Mouse (Mus musculus) forebrain, embryonic 16.5 days (tissue): ENCODE data around the gene Lemd1. TPM values are rescaled to one million over a fixed set of nuclear protein-coding genes. Genes with fewer than 3 reads are reported as not detected.

ENCODE experiments used
- ATAC-seq: fragments of 200-750 bp; cut with Nextera tagmentation; 2 replicates; pipeline ENCODE4 v1.8.0; 2017; ENCODE audit warnings: mild to moderate bottlenecking, moderate library complexity
- H3K27ac ChIP-seq: fragments of 300-500 bp; sonication (generic); 2 replicates; pipeline ENCODE4 v1.5.1; 2014; ENCODE audit warnings: low read length, control low read depth
- H3K27me3 ChIP-seq: fragments of 300-500 bp; sonication (generic); replicated peaks from 2 replicates; pipeline ENCODE4 v1.6.1; 2014; ENCODE audit warnings: low read length; ENCODE audit not compliant: control insufficient read depth, insufficient read depth
- H3K36me3 ChIP-seq: fragments of 300-500 bp; sonication (generic); 2 replicates; pipeline ENCODE4 v1.6.1; 2014; ENCODE audit not compliant: control insufficient read depth, insufficient read depth
- H3K4me1 ChIP-seq: fragments of 300-500 bp; sonication (generic); replicated peaks from 2 replicates; pipeline ENCODE4 v1.6.1; 2014; ENCODE audit warnings: low read length; ENCODE audit not compliant: control insufficient read depth, insufficient read depth
- H3K4me2 ChIP-seq: fragments of 300-500 bp; sonication (generic); 2 replicates; pipeline ENCODE4 v1.6.1; 2014; ENCODE audit warnings: mild to moderate bottlenecking, low read length, control low read depth
- H3K4me3 ChIP-seq: fragments of 300-500 bp; sonication (generic); replicated peaks from 2 replicates; pipeline ENCODE4 v1.5.1; 2014; ENCODE audit warnings: mild to moderate bottlenecking, low read length, control low read depth
- H3K9ac ChIP-seq: fragments of 300-500 bp; sonication (generic); replicated peaks from 2 replicates; pipeline ENCODE4 v1.6.1; 2014; ENCODE audit warnings: low read depth, low read length, control low read depth
- H3K9me3 ChIP-seq: fragments of 300-500 bp; sonication (generic); 2 replicates; pipeline ENCODE4 v1.6.1; 2016; ENCODE audit warnings: low read length; ENCODE audit not compliant: control insufficient read depth
- WGBS: fragments of 180-500 bp; shearing (Covaris S2); extraction: QIAGEN DNeasy Blood & Tissue Kit; methylation state at CpG from one replicate; pipeline ENCODE4 v1.1.7; 2014; 5-methylcytosine and 5-hydroxymethylcytosine counted together
- polyA plus RNA-seq: library from polyadenylated mRNA; unstranded; fragments of >200 nt; fragmentation: Nextera tagmentation; extraction: Ambion mirVana; gene quantifications from 2 replicates; pipeline ENCODE4 v1.2.1, GENCODE M21; 2015

Lemd1 gene
- polyA plus RNA-seq, 1 experiment from 2014 or later: 18.4 TPM

DNA sequence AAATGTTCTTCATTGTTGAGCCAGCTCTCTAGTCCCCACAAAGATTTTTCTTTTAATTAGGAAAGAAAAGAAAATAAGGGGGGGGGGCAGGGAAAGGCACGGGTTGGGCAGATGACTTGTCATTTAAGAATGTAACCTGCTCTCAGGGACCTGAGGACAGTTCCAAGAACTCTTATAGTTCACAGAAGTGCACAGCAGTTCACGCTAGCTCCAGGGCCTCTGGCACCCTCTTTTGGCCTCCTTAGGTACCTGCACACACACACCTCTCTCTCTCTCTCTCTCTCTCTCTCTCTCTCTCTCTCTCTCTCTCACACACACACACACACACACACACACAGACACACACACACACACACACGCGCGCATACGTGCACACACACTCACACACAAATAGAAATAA lies 63.2 kb downstream of the Lemd1 start:
- H3K4me2 ChIP-seq: no peak overlapping the region
- no peaks in the 10 kb centered on the region for H3K27me3 ChIP-seq
- H3K9ac ChIP-seq: no peak overlapping the region
- ATAC-seq: no peak
- no peak overlapping the region for H3K27ac ChIP-seq
- H3K9me3 ChIP-seq: no peaks in the 10 kb centered on the region
- H3K4me1 ChIP-seq: no peaks in the 10 kb centered on the region
- peaks cover 3% of the 10 kb centered on the region; the same call in 1 of the 2 replicates for H3K36me3 ChIP-seq
- no peak overlapping the region for H3K4me3 ChIP-seq
- WGBS: 84% methylated on average over 6 of the region's 6 CpGs

DNA sequence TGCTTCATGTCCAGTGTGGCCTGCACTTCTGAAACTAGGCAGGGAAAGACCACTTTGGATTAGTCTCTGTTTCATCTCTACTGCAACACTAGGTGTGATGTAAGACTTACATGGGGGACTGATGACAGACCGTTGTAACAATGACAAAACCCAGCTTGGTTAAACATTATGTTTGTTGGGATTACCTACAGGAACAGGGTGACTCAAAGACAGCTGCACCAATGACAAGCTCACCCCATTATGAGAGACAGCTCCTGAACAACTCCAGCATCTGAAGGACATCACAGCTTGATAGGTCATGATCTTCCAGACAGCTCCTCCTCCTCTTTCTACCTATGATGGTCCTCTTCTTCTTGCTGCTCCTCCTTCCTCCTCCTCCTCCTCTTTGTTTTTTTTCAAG lies 69.1 kb downstream of the Lemd1 start:
- Histone ChIP-seq H3K27ac (no peak overlapping the region), H3K9me3 (no peaks in the 10 kb centered on the region), H3K9ac (no peak overlapping the region), H3K4me1 (no peaks in the 10 kb centered on the region), H3K4me2 (no peak overlapping the region), H3K36me3 (peaks cover 3% of the 10 kb centered on the region; the same call in 1 of the 2 replicates), H3K27me3 (no peaks in the 10 kb centered on the region), H3K4me3 (no peak overlapping the region)
- no peak for ATAC-seq
- WGBS: 95% methylated on average over 1 of the region's 1 CpGs

DNA sequence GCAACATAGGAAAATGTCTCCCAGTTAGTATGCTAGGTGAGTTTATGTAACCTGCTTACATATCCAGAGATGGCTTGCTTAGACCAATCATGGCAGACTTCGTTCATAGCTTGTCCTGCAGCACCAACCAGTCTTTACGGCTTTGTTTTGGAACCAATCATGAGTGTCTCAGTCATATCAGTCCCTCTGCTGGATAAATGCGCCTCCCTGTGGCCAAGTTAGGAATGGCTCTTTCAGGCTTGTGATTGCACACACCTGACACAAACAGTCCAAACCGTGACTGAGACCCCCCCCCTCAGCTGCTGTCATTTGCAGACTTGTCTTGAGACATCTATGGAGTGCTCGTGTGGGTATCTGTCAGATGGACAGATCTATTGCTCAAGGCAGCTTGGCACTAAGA lies 69.8 kb downstream of the Lemd1 start:
- Histone ChIP-seq H3K27ac (no peak overlapping the region), H3K4me2 (no peak overlapping the region), H3K9ac (no peak overlapping the region), H3K27me3 (no peaks in the 10 kb centered on the region), H3K4me1 (no peaks in the 10 kb centered on the region), H3K4me3 (no peak overlapping the region), H3K9me3 (no peaks in the 10 kb centered on the region), H3K36me3 (peaks cover 3% of the 10 kb centered on the region; the same call in 1 of the 2 replicates)
- WGBS: 66% methylated on average over 5 of the region's 5 CpGs
- no peak for ATAC-seq

DNA sequence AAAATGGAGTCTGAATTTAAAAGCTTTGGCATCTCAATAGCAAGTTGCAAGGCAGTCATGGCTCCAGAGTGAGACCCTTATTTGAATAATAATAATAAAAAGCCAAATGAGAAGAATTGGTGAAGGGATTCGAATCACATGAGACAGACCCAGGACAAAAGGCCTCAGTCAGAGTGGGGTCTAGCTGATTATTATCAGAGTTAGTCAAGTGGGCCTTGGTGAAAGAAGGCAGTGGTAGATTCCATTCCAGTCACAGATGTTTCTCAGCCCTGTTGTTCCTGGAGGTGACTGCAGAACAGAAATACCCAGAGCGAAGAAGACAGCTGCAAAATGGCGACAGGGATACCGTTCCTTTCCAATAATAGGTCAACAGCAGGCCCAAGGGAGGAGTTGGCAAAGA lies 72.4 kb downstream of the Lemd1 start:
- no peak overlapping the region for H3K4me2 ChIP-seq
- H3K4me1 ChIP-seq: peaks cover 7% of the 10 kb centered on the region
- no peaks in the 10 kb centered on the region for H3K27me3 ChIP-seq
- no peaks in the 10 kb centered on the region for H3K36me3 ChIP-seq
- no peaks in the 10 kb centered on the region for H3K9me3 ChIP-seq
- H3K9ac ChIP-seq: no peak overlapping the region
- H3K27ac ChIP-seq: no peak overlapping the region
- H3K4me3 ChIP-seq: no peak overlapping the region
- WGBS: 79% methylated on average over 4 of the region's 4 CpGs
- no peak for ATAC-seq

DNA sequence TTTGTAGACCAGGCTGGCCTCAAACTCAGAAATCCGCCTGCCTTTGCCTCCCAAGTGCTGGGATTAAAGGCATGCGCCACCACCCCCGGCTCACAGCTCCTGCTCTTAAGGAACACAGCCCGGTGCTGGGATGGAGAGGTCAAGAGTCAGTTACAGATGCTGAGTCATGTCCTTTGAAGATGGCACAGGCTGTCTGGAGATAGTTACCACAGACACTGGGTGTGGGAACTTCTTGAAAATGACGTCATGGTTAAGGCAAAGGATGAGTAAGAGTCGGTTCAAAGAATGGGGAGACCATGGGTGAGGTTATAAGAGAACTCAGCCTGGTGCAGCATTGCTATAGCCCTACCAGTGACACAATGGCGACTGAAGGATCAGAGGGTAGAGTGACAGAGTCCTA lies 73.3 kb downstream of the Lemd1 start:
- Histone ChIP-seq H3K4me2 (no peak overlapping the region), H3K9me3 (no peaks in the 10 kb centered on the region), H3K36me3 (no peaks in the 10 kb centered on the region), H3K27me3 (no peaks in the 10 kb centered on the region), H3K4me3 (no peak overlapping the region), H3K9ac (no peak overlapping the region), H3K27ac (no peak overlapping the region), H3K4me1 (peaks cover 7% of the 10 kb centered on the region)
- WGBS: 76% methylated on average over 7 of the region's 7 CpGs
- ATAC-seq: no peak

DNA sequence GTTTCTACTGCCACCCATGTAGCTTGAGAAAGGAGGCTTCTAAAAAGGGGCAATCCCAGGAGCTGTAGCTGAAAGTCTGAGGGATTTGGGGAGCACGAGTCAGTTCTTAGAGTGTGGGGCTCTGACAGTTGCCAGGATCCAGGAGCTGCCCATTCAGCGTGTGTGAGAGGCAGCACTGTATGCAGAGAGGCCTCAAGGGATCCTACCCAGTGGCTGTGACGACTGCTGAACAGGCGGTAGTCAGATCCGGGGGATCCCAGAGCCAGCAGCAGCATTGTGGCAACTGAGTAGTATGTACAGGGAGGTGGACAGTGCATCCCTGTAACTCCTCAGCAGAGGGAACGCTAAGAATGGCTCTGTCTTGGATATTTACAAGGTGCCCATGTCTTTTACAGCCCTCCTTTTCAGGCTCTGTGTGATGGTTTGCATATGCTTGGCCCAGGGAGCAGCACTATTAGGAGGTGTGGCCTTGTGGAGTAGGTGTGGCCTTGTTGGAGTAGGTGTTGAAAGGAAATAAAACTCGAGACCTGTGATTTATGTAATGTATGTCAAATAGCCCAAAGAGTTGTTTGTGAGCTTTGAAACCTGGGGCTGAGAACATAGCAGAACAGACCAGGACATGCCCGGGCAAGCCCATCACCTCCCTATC lies 74.1 kb downstream of the Lemd1 start:
- no peak for ATAC-seq
- Histone ChIP-seq H3K9ac (no peak overlapping the region), H3K4me1 (peaks cover 7% of the 10 kb centered on the region), H3K9me3 (no peaks in the 10 kb centered on the region), H3K36me3 (no peaks in the 10 kb centered on the region), H3K4me3 (no peak overlapping the region), H3K27me3 (no peaks in the 10 kb centered on the region), H3K4me2 (no peak overlapping the region), H3K27ac (no peak overlapping the region)
- WGBS: 78% methylated on average over 8 of the region's 8 CpGs

DNA sequence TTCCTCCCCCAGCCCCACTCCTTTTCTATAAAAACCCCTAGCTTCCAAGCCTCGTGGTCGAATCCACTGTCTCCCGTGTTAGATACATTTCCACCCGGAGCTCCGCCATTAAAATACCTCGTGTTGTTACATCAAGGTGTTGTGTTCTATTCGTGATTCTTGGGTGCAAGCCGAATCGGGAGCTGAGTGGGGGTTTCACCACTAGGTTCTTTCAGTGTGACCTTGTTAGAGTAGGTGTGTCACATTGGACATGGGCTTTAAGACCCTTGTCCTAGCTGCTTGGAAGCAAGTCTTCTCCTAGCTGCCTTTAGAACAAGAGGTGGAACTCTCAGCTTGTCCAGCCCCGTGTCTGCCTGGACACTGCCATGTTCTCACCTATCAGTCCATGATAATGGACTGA lies 74.7 kb downstream of the Lemd1 start:
- 95% methylated on average over 10 of the region's 10 CpGs for WGBS

DNA sequence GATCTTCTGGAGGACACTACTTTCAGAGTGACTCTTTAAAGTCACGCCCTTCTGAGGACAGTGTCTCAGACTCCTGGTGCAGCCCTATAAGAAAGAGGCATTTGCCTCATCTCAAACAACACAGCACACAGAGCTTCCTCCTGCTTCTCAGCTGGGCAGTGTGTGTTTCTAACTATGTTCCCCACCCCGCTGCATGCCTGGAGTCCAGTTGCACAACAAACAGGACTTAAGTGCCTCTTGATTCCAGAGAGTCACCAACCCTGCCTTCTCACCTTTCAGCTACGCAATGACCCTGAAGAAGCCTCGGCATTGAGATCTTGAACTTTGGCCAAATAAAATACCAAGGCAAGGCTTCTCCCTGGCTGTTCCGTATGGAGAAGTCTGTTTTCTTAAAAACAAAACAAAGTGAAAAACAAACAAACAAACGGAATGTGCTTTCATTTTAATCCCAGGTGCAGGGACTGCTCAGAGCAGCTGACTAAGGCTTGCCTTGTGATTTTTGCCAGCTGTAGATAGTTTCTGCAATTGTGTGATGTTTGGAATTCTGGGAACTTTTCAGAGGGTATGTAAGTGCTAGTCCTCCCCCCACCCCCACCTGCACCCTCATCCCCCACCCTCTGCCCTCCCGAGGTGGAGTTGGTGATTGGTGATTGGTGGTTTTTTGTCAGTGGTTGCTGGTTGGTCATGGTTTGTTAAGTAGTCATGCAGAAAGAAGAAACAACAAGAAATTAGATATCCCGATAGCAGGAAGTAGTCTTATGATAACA lies 75.7 kb downstream of the Lemd1 start:
- WGBS: 70% methylated on average over 8 of the region's 8 CpGs
- no peak for ATAC-seq
- H3K9ac ChIP-seq: no peak overlapping the region
- no peaks in the 10 kb centered on the region for H3K9me3 ChIP-seq
- H3K36me3 ChIP-seq: no peaks in the 10 kb centered on the region
- H3K27ac ChIP-seq: no peak overlapping the region
- H3K27me3 ChIP-seq: no peaks in the 10 kb centered on the region
- peaks cover 7% of the 10 kb centered on the region for H3K4me1 ChIP-seq
- H3K4me2 ChIP-seq: no peak overlapping the region
- H3K4me3 ChIP-seq: no peak overlapping the region

More for the DNA sequence above, 74.7 kb downstream of the Lemd1 start:
- Histone ChIP-seq H3K9ac (no peak overlapping the region), H3K4me1 (peaks cover 7% of the 10 kb centered on the region), H3K36me3 (no peaks in the 10 kb centered on the region), H3K4me3 (no peak overlapping the region), H3K27ac (no peak overlapping the region), H3K4me2 (no peak overlapping the region), H3K27me3 (no peaks in the 10 kb centered on the region), H3K9me3 (no peaks in the 10 kb centered on the region)
- no peak for ATAC-seq

DNA sequence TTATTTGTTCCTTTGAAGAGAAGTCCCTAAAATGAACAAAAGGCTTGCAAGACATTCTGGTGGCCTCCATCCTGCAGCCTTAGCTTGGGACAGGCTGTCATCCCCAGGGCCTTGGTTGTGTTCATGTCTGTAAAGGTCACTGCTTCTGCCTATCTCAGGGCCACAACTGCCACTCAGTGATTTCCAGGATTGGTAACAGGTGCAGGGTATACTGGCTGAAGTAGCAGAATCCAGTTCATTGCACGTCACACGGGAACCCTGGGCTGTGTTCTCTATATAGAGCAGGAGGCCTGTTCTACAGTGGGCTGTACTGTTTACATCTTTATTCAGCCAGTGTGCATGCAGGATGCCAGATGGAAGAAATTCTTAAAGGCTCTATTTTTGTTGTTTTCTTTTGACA lies 76.7 kb downstream of the Lemd1 start:
- H3K27me3 ChIP-seq: no peaks in the 10 kb centered on the region
- ATAC-seq: peak; percentile 61; the same call in 1 of the 2 replicates
- H3K9ac ChIP-seq: no peak overlapping the region
- H3K27ac ChIP-seq: no peak overlapping the region
- no peaks in the 10 kb centered on the region for H3K36me3 ChIP-seq
- H3K4me2 ChIP-seq: no peak overlapping the region
- H3K9me3 ChIP-seq: no peaks in the 10 kb centered on the region
- WGBS: 35% methylated on average over 2 of the region's 2 CpGs
- H3K4me3 ChIP-seq: no peak overlapping the region
- peaks cover 7% of the 10 kb centered on the region for H3K4me1 ChIP-seq
